Mouse (Mus musculus) small intestine, adult 2 months (tissue): ENCODE results near the gene Prx.

Experiments used
- CTCF ChIP-seq: fragments of 200-500 bp; IDR thresholded peaks from 2 replicates; pipeline ENCODE4 v1.5.1; 2012; ENCODE audit warnings: low read depth, mild to moderate bottlenecking, control low read depth, inconsistent platforms, low read length, moderate library complexity, mixed read lengths; ENCODE audit not compliant: insufficient replicate concordance, insufficient read length; ENCODE audit errors: extremely low read depth
- POLR2A ChIP-seq: fragments of 200-500 bp; IDR thresholded peaks from 2 replicates; pipeline ENCODE4 v1.6.1; 2012; ENCODE audit warnings: low read depth, mild to moderate bottlenecking, control low read depth, inconsistent platforms, low read length, moderate library complexity

- TF ChIP-seq POLR2A (no peak), CTCF (no peak)
Observed at GRCm38 (mm10) chr7:27549597-27549996, 50.5 kb downstream of the Prx start.
